Mouse (Mus musculus) kidney, adult 10 weeks (tissue): ENCODE measurements around the gene Phf5a. TPM values are rescaled to one million over a fixed set of nuclear protein-coding genes. Genes with fewer than 3 reads are reported as not detected.

Source experiments
- polyA plus RNA-seq: library from polyadenylated mRNA; stranded (reverse); fragments of 350-450 nt; fragmentation: Illumina TruSeq; extraction: RNeasy Lipid Tissue Mini Kit (QIAGEN cat#74804); gene quantifications from one replicate; pipeline ENCODE4 v1.2.3, GENCODE M21; 2014; ENCODE audit warnings: low read depth, low replicate concordance

Gene Phf5a
- polyA plus RNA-seq: 11.7 TPM

DNA sequence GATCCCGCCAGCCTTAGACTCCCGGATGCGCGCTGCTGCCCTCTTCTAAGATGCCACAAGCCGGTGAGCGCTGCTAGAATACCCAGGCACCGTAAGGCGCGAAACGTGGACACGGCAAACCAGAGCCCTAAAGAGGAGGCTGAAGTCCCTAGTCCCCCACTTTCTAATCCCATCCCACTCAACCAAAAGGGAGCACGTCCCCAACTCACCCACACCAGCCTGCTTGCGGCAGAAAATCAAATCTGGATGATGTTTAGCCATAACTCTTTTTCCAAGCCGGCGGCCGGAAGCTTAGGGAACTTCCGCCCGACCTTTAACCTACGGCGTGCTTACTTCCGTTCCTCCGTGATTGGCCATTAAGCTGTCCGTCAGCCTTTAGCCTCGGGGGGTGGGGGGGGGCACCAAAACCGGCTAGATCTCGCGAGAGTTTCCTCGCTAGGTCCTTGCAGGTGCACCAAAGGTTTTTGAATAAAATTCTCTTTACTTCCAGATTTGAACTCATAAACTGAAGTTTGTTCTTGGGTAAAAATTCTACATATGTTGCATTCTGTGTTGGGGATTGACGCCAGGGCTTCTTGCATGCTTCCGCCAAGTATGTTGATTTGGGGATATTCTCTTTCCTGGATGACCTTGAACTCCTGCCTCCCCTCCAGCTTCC, at the start of gene Phf5a:
Gene Phf5a (minus strand): TSS at position 308 of the 658 bp plus-strand sequence.

DNA sequence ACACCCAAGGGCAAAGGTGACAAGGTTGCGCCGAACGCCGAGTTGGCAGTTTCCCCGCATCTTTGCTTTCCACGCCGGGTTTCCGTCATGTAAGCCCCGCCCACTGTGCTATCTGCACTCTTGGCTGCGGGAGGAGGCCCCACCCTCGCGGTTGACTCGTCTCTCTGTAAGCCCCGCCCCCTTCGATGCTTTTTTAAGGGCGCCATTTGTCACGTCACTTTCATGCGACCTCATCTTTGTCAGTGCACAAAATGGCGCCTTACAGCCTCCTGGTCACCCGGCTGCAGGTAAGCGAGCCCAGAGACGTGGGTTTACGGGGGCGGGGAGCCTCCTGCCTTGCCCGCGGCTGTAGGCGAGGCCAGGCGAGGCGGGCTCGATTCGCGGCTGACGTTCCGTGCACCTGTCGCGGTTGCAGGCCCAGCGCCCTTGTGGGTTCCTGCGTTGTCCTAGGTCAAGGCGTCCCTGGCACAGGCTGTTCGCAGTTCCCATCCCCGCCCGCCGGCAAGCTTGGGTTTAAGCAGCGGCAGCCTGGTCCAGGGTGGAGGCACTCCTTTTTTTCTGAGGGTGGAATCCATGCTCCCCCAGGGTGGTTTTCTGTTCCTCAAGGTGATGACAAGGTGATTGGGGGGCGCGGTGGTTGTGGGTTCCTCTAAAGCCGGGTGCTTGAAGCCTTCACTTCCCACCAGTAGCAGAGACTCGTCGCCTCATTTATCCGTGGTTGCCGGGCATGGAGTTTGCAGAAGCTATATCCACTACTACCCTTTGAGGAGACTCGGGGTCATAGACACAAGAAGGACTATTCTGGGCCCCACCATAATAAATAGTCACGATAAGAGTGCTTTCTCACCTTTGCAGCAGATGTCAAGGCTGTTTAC, 788 bp upstream of the Phf5a start, which contains the start of gene Aco2:
Gene Aco2 (plus strand): TSS at position 48 of the 875 bp plus-strand sequence.

DNA sequence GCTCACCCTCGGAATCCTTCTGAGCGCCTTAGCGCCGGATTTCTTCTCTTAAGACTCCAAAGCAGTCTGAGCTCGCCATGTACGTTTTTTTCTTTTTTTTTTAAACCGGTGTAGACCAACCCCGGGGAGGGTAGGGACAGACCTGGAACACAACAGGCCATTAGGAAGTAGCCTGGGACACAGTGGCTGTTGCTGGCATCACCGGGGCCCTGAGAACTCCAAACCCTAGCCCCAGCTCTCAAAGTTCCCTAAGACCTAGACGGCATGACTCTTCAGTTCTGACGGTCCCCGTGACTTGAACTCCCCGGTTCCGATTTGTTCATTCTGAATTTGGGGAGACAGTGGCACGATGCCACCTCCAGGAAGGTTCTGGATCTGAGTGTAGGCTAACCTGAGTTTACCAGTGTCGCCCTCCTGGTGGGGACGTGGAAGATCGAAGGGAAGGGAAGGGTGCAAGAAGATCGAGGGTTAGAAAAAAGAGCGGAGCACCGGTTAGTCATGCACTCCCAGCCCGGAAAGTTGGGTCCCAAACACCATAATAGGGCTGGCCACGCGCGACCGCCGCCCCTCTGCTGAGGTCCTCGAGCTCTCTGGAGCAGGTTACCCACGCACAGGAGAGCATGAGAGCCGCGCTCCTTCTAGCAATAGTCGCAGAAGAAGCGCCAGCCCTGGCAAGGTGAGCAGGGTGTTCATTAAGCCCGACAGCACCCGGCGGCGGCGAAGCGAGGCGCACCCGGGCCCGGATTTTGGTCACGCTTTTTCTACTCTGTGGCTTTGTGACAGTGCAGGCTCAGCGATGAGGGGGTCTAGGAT, 13.0 kb downstream of the Phf5a start, which contains the start of gene Tob2:
Gene Tob2 (minus strand): TSS at position 280 of the 813 bp plus-strand sequence.

Other genes with a start within 250 kb of the Phf5a start
- 1.1 TPM for gene L3mbtl2, start 208.0 kb downstream of the Phf5a start, polyA plus RNA-seq
- not detected for gene Chadl, start 174.6 kb downstream of the Phf5a start, polyA plus RNA-seq
- 10.5 TPM for gene Zc3h7b, start 126.9 kb downstream of the Phf5a start, polyA plus RNA-seq
- gene Rangap1, start 126.4 kb downstream of the Phf5a start, polyA plus RNA-seq: 4.1 TPM
- gene Tef, start 69.5 kb downstream of the Phf5a start, polyA plus RNA-seq: 27.4 TPM
- gene Tob2, start 13.1 kb downstream of the Phf5a start, polyA plus RNA-seq: 5.7 TPM
- 165 TPM for gene Aco2, start 398 bp upstream of the Phf5a start, polyA plus RNA-seq
- gene Polr3h, start 54.3 kb upstream of the Phf5a start, polyA plus RNA-seq: 1.9 TPM
- gene Csdc2, start 64.8 kb upstream of the Phf5a start, polyA plus RNA-seq: 0.16 TPM
- 2.4 TPM for gene Pmm1, start 89.0 kb upstream of the Phf5a start, polyA plus RNA-seq
- not detected for gene 1700029P11Rik, start 108.6 kb upstream of the Phf5a start, polyA plus RNA-seq
- gene Xrcc6, start 115.9 kb upstream of the Phf5a start, polyA plus RNA-seq: 76.0 TPM
- gene Desi1, start 162.0 kb upstream of the Phf5a start, polyA plus RNA-seq: 11.2 TPM
- 312 TPM for gene Snu13, start 175.7 kb upstream of the Phf5a start, polyA plus RNA-seq
- gene 4930407I10Rik, start 187.2 kb upstream of the Phf5a start, polyA plus RNA-seq: not detected
- not detected for gene Mei1, start 198.1 kb upstream of the Phf5a start, polyA plus RNA-seq